Mouse (Mus musculus): Measurements from ENCODE around the gene Gstm6.

DNA sequence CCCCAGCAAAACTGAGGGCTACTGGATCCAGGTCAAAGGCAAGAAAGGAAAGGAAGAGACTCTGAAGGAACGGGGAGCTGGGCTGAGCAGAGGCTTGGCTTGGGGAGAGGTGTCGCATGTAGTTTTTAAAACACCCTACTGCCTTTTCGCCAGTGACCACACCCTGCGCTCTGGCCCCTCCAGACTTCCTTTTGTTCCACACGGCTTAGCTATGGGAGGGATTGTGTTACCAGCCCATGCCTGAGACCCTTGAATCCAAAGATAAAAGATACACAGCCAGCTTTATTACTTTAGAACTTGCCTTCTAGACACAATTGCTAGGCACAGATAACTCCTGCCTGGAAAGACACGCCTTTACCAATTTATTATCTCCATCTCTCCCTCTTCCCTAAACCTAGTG, 37.6 kb downstream of the Gstm6 start:
- no peak for TF ChIP-seq POLR2A (IDR thresholded peaks at IDR 0.05; ENCODE audit: insufficient read depth, low read length)
- no peak for TF ChIP-seq CTCF (IDR thresholded peaks at IDR 0.05; ENCODE audit: low read depth, low read length)
